Mouse (Mus musculus) kidney, adult 2 months (tissue): Measurements from ENCODE around the gene Cisd1. TPM values are rescaled to one million over a fixed set of nuclear protein-coding genes. Genes with fewer than 3 reads are reported as not detected.

ENCODE experiments used
- DNase-seq: peaks from one replicate; pipeline ENCODE4 v3.0.0; 2021
- H3K27ac ChIP-seq: fragments of 200-500 bp; 2 replicates; pipeline ENCODE4 v1.5.1; 2012; ENCODE audit warnings: low read depth, low read length, control low read depth, inconsistent platforms; ENCODE audit not compliant: insufficient read depth
- H3K27me3 ChIP-seq: fragments of 200-500 bp; replicated peaks from 2 replicates; pipeline ENCODE4 v1.6.1; 2012; ENCODE audit warnings: mild to moderate bottlenecking, moderate library complexity, low read length, inconsistent platforms; ENCODE audit not compliant: control insufficient read depth, insufficient read depth
- H3K36me3 ChIP-seq: fragments of 200-500 bp; 2 replicates; pipeline ENCODE4 v1.6.1; 2012; ENCODE audit warnings: mild to moderate bottlenecking, moderate library complexity, low read length, inconsistent platforms; ENCODE audit not compliant: control insufficient read depth, insufficient read depth
- H3K4me1 ChIP-seq: fragments of 200-500 bp; 2 replicates; pipeline ENCODE4 v1.6.1; 2011; ENCODE audit warnings: low read length; ENCODE audit not compliant: control insufficient read depth, insufficient read depth
- H3K4me3 ChIP-seq: fragments of 200-500 bp; 2 replicates; pipeline ENCODE4 v1.5.1; 2011; ENCODE audit warnings: mild to moderate bottlenecking, low read depth, low read length, control low read depth; ENCODE audit not compliant: insufficient read depth
- CTCF ChIP-seq: fragments of 200-500 bp; conservative IDR thresholded peaks from 2 replicates; pipeline ENCODE4 v1.5.1; 2011; ENCODE audit warnings: low read depth, mild to moderate bottlenecking, control low read depth, low read length, moderate library complexity, mixed read lengths; ENCODE audit not compliant: insufficient read depth, insufficient read length
- POLR2A ChIP-seq: fragments of 200-500 bp; IDR thresholded peaks from one replicate; pipeline ENCODE4 v1.6.1; 2011; ENCODE audit warnings: low read depth, low read length, control low read depth
- WGBS: fragments of 180-500 bp; shearing (Covaris S2); methylation state at CpG from one replicate; pipeline ENCODE4 v1.1.7; 2018; 5-methylcytosine and 5-hydroxymethylcytosine counted together
- polyA plus RNA-seq: library from polyadenylated mRNA; depleted of rRNA; stranded (reverse); fragments of >200 nt; gene quantifications from 2 replicates; pipeline ENCODE4 v1.2.3, GENCODE M21; 2012

Gene Cisd1
- polyA plus RNA-seq, 1 experiment: 319 TPM

DNA sequence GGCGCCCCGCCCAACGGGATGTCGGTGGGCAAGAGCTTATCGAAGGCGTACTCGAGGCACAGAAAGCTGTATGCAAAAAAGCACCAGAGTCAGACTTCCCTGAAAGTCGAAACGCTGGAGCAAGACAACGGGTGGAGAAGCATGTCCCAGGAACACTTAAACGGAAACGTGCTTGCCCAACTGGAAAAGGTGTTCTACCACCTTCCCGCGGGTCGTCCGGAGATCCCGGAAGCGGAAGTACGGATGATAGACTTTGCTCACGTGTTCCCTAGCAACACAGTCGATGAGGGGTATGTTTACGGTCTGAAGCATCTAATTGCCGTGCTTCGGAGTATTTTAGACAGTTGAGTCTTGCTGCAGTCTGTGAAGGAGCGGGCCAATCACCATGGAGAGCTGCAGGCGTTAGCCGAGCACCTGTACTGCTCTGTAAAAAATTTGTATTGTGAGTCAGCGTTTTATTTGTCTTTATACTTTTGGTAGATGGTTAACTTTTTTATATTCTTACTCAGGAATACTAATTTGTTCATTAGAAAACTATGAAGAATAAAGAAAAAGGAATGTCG, 36.8 kb upstream of the Cisd1 start:
- H3K27ac ChIP-seq: peak overlapping the region; percentile 92
- H3K36me3 ChIP-seq: peaks cover 2% of the 10 kb centered on the region; the same call in 1 of the 2 replicates
- 50% methylated on average over 29 of the region's 29 CpGs for WGBS
- no peaks in the 10 kb centered on the region for H3K27me3 ChIP-seq
- peaks cover 13% of the 10 kb centered on the region; the same call in 1 of the 2 replicates for H3K4me1 ChIP-seq
- DNase-seq: no peak
- TF ChIP-seq POLR2A (no peak), CTCF (no peak)
- peak overlapping the region; percentile 32; the same call in 1 of the 2 replicates for H3K4me3 ChIP-seq

GRCm38 (mm10) chr10:71380406-71380805, 35.7 kb upstream of the Cisd1 start:
- TF ChIP-seq CTCF: no peak
- no peak for TF ChIP-seq POLR2A
- Histone ChIP-seq H3K27ac (no peak overlapping the region), H3K36me3 (peaks cover 2% of the 10 kb centered on the region; the same call in 1 of the 2 replicates), H3K4me1 (peaks cover 13% of the 10 kb centered on the region; the same call in 1 of the 2 replicates), H3K27me3 (no peaks in the 10 kb centered on the region), H3K4me3 (no peak overlapping the region)
- 91% methylated on average over 7 of the region's 7 CpGs for WGBS
- DNase-seq: no peak

GRCm38 (mm10) chr10:71376014-71376413, 31.3 kb upstream of the Cisd1 start:
- TF ChIP-seq POLR2A: no peak
- no peak for TF ChIP-seq CTCF
- DNase-seq: no peak
- no peak overlapping the region for H3K4me3 ChIP-seq
- H3K36me3 ChIP-seq: peaks cover 11% of the 10 kb centered on the region
- no peaks in the 10 kb centered on the region for H3K4me1 ChIP-seq
- 57% methylated on average over 6 of the region's 6 CpGs for WGBS
- no peaks in the 10 kb centered on the region for H3K27me3 ChIP-seq
- H3K27ac ChIP-seq: no peak overlapping the region

GRCm38 (mm10) chr10:71373706-71374105, 29.0 kb upstream of the Cisd1 start:
- no peak for DNase-seq

GRCm38 (mm10) chr10:71371881-71372280, 27.1 kb upstream of the Cisd1 start:
- no peak overlapping the region for H3K4me3 ChIP-seq
- H3K36me3 ChIP-seq: peaks cover 9% of the 10 kb centered on the region
- no peaks in the 10 kb centered on the region for H3K27me3 ChIP-seq
- H3K4me1 ChIP-seq: no peaks in the 10 kb centered on the region; the same call in 1 of the 2 replicates
- DNase-seq: no peak
- no peak for TF ChIP-seq POLR2A
- TF ChIP-seq CTCF: no peak
- H3K27ac ChIP-seq: no peak overlapping the region
- WGBS: 75% methylated on average over 6 of the region's 6 CpGs

More at GRCm38 (mm10) chr10:71373706-71374105, 29.0 kb upstream of the Cisd1 start:
- H3K36me3 ChIP-seq: peaks cover 11% of the 10 kb centered on the region
- no peaks in the 10 kb centered on the region; the same call in 1 of the 2 replicates for H3K4me1 ChIP-seq
- no peaks in the 10 kb centered on the region for H3K27me3 ChIP-seq
- H3K27ac ChIP-seq: no peak overlapping the region
- no peak overlapping the region for H3K4me3 ChIP-seq
- 66% methylated on average over 11 of the region's 11 CpGs for WGBS
- TF ChIP-seq CTCF (no peak), POLR2A (no peak)

DNA sequence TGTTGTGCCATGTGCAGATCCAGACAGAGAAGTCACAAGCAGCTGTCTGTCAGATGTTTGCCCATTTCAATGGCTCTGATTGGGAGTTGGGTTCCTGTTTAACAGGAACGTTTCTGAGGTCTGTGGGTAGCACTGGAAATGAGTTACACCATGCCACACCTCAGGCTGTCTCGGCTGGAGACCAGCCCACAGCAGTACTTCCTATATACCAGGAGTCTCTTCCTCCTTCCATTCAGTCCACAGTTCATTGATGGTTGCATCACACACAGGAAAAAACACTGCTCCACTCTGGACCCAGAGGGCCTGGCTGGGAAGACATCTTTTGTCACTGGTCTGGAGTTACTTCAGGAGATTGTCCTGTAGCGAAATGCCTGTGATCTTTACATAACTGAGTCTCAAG, 24.7 kb upstream of the Cisd1 start:
- no peaks in the 10 kb centered on the region for H3K27me3 ChIP-seq
- no peaks in the 10 kb centered on the region; the same call in 1 of the 2 replicates for H3K4me1 ChIP-seq
- H3K4me3 ChIP-seq: no peak overlapping the region
- peaks cover 8% of the 10 kb centered on the region for H3K36me3 ChIP-seq
- no peak for DNase-seq
- no peak for TF ChIP-seq CTCF
- TF ChIP-seq POLR2A: no peak
- WGBS: 56% methylated on average over 3 of the region's 3 CpGs
- H3K27ac ChIP-seq: no peak overlapping the region

DNA sequence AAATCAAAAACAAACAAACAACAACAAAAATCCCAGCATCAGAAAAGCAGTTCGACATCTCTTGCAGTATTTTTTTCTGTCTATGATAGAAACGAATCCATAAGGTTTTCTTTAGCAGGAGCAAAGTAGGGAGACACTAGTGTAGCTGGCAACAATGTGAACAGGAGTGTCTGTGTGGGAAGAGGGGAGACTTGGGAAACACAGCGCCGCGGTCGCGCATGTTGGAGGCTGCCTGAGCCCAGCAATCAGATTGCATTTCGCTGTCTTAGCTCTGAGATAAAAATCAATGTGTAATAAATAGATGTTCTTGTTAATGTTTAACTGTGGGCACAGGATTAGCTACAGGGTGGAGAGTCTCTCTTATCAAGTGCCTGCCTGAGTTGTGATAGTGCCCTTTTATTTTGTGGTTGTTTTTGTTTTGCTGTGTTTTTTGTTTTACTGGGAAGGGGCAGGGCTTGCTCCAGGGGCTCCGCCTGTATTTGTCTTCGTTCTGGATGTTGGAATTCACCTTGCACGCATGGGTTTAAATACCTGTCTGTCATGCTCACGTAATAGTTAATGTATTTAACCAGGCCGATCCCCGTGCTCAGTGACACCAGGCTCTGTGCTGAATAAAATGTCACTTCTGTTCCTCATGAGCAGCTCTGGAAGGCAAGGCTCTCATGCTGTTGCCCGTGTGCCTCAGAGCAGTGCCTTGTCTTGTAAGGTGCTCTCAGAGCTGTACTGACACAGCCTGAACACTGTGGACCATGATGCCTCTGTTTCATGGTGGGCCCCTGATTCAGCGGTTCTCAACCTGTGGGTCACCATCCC, 23.6 kb upstream of the Cisd1 start:
- Histone ChIP-seq H3K36me3 (peaks cover 2% of the 10 kb centered on the region), H3K4me3 (no peak overlapping the region), H3K27ac (no peak overlapping the region), H3K27me3 (no peaks in the 10 kb centered on the region), H3K4me1 (no peaks in the 10 kb centered on the region; the same call in 1 of the 2 replicates)
- 36% methylated on average over 16 of the region's 16 CpGs for WGBS
- TF ChIP-seq CTCF: no peak
- no peak for TF ChIP-seq POLR2A
- peak; percentile 62 for DNase-seq
